Mouse (Mus musculus) myocyte (in vitro differentiated cells): ENCODE results near the gene Cxcr5. TPM values are rescaled to one million over a fixed set of nuclear protein-coding genes. Genes with fewer than 3 reads are reported as not detected.

Experiments
- H3K27me3 ChIP-seq: one replicate; pipeline ENCODE4 v1.6.1; 2011; ENCODE audit not compliant: control insufficient read depth, insufficient read depth, insufficient read length
- H3K36me3 ChIP-seq: one replicate; pipeline ENCODE4 v1.6.1; 2011; ENCODE audit not compliant: control insufficient read depth, insufficient read depth
- H3K4me2 ChIP-seq: one replicate; pipeline ENCODE4 v1.6.1; 2011; ENCODE audit warnings: low read depth, control low read depth
- H3K4me3 ChIP-seq: one replicate; pipeline ENCODE4 v1.5.1; 2011; ENCODE audit warnings: mild to moderate bottlenecking, control low read depth, moderate library complexity
- H3K79me2 ChIP-seq: one replicate; pipeline ENCODE4 v1.6.1; 2011; ENCODE audit not compliant: control insufficient read depth, insufficient read depth
- H3ac ChIP-seq: one replicate; pipeline ENCODE4 v1.6.1; 2011; ENCODE audit not compliant: control insufficient read depth, insufficient read length
- CEBPB ChIP-seq: IDR thresholded peaks from 2 replicates; pipeline ENCODE4 v1.6.1; 2011; ENCODE audit warnings: mild to moderate bottlenecking, moderate library complexity; ENCODE audit not compliant: poor library complexity, insufficient read depth, severe bottlenecking
- E2F4 ChIP-seq: IDR thresholded peaks from one replicate; pipeline ENCODE4 v1.6.1; 2011; ENCODE audit warnings: mild to moderate bottlenecking, control low read depth, moderate library complexity; ENCODE audit not compliant: insufficient read depth
- MAX ChIP-seq: IDR thresholded peaks from one replicate; pipeline ENCODE4 v1.6.1; 2011; ENCODE audit warnings: low read depth, mild to moderate bottlenecking, control low read depth
- MYOD1 ChIP-seq, 3 experiments: IDR thresholded peaks; one replicate each; pipeline ENCODE4 v1.6.1; 2011; ENCODE audit warnings: control low read depth in 2 of 3, low read depth in 2 of 3, mild to moderate bottlenecking in 2 of 3, moderate library complexity in 1 of 3; ENCODE audit not compliant: insufficient read length in 2 of 3, control insufficient read depth in 1 of 3
- MYOG ChIP-seq, 3 experiments: IDR thresholded peaks; one replicate each; pipeline ENCODE4 v1.6.1; 2011; ENCODE audit warnings: control low read depth in 2 of 3, low read depth in 2 of 3, mild to moderate bottlenecking in 2 of 3; ENCODE audit not compliant: insufficient read length in 2 of 3, control insufficient read depth in 1 of 3, insufficient read depth in 1 of 3
- POLR2A ChIP-seq: IDR thresholded peaks from one replicate; pipeline ENCODE4 v1.6.1; 2011; ENCODE audit warnings: low read depth, mild to moderate bottlenecking, control low read depth, moderate library complexity; ENCODE audit not compliant: insufficient read length
- POLR2AphosphoS2 ChIP-seq: IDR thresholded peaks from one replicate; pipeline ENCODE4 v1.6.1; 2011; ENCODE audit warnings: low read depth, control low read depth; ENCODE audit not compliant: insufficient read length
- REST ChIP-seq: IDR thresholded peaks from one replicate; pipeline ENCODE4 v1.6.1; 2011; ENCODE audit warnings: mild to moderate bottlenecking, control low read depth, moderate library complexity; ENCODE audit not compliant: insufficient read depth, insufficient read length
- SRF ChIP-seq: IDR thresholded peaks from one replicate; pipeline ENCODE4 v1.6.1; 2011; ENCODE audit warnings: low read depth; ENCODE audit not compliant: control insufficient read depth, insufficient read length
- TCF12 ChIP-seq: IDR thresholded peaks from one replicate; pipeline ENCODE4 v1.6.1; 2011; ENCODE audit warnings: mild to moderate bottlenecking, control low read depth; ENCODE audit not compliant: poor library complexity, insufficient read depth, severe bottlenecking
- TCF3 ChIP-seq: IDR thresholded peaks from one replicate; pipeline ENCODE4 v1.6.1; 2011; ENCODE audit warnings: low read depth, control low read depth; ENCODE audit not compliant: insufficient read length
- USF1 ChIP-seq: IDR thresholded peaks from one replicate; pipeline ENCODE4 v1.6.1; 2011; ENCODE audit warnings: low read depth, mild to moderate bottlenecking, control low read depth, moderate library complexity
- polyA plus RNA-seq: library from polyadenylated mRNA; unstranded; fragments of >200 nt; fragmentation: generic; extraction: Trizol; gene quantifications from one replicate; pipeline ENCODE4 v1.2.1, GENCODE M21; 2012; ENCODE audit warnings: missing spikeins

Cxcr5 gene
- polyA plus RNA-seq, 1 experiment, result 0.01 TPM

DNA sequence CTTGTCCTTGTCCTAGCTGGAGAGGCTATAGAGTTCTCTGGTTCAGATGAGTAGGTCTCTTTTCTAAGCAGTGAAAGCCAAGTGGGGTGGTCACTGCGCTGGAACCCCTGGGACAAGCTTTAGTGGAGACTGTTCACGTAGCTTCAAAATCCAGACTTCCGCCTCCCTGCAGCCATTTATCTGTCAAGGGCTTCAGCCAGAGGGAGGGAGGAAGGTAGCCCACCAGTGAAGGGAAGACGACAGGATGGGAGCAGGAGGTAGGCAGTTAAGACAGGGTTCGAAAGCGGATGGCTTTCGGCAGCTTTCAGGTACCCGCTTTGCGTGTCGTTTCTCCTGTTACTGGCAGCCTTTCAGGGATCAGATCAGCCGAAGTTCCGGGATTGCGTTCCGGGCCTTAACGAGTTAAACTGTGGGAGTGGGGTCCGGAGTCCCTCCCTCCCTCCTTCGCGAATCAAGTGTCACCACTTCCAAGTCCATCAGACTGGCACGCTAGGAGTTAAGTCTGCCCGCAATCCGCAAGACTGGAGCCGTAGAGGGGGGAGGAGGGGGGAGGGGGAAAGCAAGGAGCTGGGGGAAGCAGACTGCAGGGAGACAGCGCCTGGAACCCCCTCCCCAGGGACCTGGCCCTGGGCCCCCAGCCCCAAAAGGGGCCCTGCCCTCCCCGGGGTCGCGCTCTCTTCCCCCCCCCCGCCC, 83.3 kb downstream of the Cxcr5 start:
- Histone ChIP-seq H3K27me3 (no peaks in the 10 kb centered on the region), H3K79me2 (peaks cover 7% of the 10 kb centered on the region), H3K4me2 (peak overlapping the region; percentile 100), H3K36me3 (no peaks in the 10 kb centered on the region), H3K4me3 (peak overlapping the region; percentile 72), H3ac (peak overlapping the region; percentile 30)
- TF ChIP-seq CEBPB (no peak), POLR2A (no peak), USF1 (no peak)

DNA sequence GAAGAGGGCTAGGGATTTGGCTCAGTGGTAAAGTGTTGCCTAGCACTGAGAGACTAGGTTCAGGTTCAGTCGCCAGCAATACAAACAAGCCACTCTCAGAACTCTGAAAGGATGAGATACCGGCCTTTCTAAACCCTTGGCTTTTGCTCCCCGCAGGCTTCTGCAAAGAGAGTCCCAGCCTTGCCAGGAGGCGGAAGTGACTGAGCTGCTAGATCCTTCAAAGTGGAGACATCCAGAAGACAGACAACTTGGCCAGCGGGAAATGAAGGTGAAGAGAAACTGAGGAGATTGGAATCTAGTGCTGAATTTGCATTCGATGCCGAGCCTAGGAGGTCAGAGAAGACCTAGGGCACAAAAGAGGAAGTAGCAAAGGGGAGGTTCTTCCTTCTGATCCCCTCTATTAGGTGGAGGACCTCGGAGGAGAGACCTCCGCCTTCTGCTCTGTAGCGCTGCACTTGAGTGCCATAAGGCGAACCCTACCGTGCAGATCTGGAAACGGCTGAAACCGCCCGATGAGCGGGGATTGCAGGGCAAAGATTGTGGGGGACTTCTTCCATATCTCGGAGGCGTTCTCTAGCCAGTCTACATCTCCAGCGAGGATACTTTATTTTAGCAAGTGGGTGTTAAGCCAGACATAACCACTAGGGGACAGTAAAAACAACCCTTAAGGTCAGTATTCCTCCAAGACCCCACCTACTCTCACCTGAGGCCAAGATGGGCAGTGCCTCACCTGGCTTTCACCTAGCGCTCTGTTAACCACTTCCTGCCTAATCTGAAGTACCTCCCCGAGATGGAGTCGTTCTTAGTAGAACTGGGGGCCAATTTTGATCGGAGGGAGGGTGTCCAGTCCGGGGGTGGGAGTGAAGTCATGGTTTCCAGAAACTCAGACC, 84.1 kb downstream of the Cxcr5 start:
- H3K27me3 ChIP-seq, result no peaks in the 10 kb centered on the region
- H3ac ChIP-seq, result peak overlapping the region; percentile 30
- H3K36me3 ChIP-seq, result no peaks in the 10 kb centered on the region
- H3K4me2 ChIP-seq, result peak overlapping the region; percentile 100
- no peak for TF ChIP-seq REST
- TF ChIP-seq POLR2A, result no peak
- TF ChIP-seq MYOD1 (IDR thresholded peaks at IDR 0.05; ENCODE audit: control insufficient read depth in 1 of 3, insufficient read length in 2 of 3, low read depth in 2 of 3), result no peak
- no peak for TF ChIP-seq TCF12
- no peak for TF ChIP-seq POLR2AphosphoS2
- TF ChIP-seq CEBPB, result no peak
- TF ChIP-seq TCF3, result no peak
- no peak for TF ChIP-seq USF1
- TF ChIP-seq E2F4, result no peak
- no peak for TF ChIP-seq MYOG (IDR thresholded peaks at IDR 0.05; ENCODE audit: control insufficient read depth in 1 of 3, insufficient read depth in 1 of 3, insufficient read length in 2 of 3, low read depth in 2 of 3)
- TF ChIP-seq MAX, result no peak
- no peak for TF ChIP-seq SRF
- H3K79me2 ChIP-seq, result no peaks in the 10 kb centered on the region
- H3K4me3 ChIP-seq, result peak overlapping the region; percentile 72

DNA sequence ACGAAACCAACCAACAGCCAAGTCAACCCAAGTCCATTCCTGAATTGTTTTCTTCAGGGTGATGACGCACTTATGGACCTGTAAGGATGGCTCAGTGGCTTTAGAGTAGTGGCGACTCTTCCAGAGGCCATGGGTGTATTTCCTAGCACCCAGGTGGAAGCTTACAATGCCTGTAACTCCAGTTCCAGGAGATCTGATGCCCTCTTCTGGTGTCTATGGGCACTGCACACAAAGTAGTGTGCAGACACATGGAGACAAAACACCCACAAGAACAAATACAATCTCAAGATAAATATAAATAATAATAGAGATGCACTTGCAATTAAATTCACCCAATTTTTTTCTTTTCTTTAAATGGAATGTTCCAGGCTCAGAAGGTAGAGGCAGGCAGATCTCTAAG, 85.7 kb downstream of the Cxcr5 start:
- no peak overlapping the region for H3ac ChIP-seq
- TF ChIP-seq REST (no peak), POLR2AphosphoS2 (no peak), E2F4 (no peak), SRF (no peak), TCF12 (no peak), USF1 (no peak), TCF3 (no peak), MYOD1 (IDR thresholded peaks at IDR 0.05; ENCODE audit: control insufficient read depth in 1 of 3, insufficient read length in 2 of 3, low read depth in 2 of 3) (no peak), CEBPB (no peak), POLR2A (no peak), MAX (no peak), MYOG (IDR thresholded peaks at IDR 0.05; ENCODE audit: control insufficient read depth in 1 of 3, insufficient read depth in 1 of 3, insufficient read length in 2 of 3, low read depth in 2 of 3) (no peak)
- H3K4me3 ChIP-seq, result no peak overlapping the region
- H3K4me2 ChIP-seq, result no peak overlapping the region
- peaks cover 5% of the 10 kb centered on the region for H3K27me3 ChIP-seq
- no peaks in the 10 kb centered on the region for H3K79me2 ChIP-seq
- H3K36me3 ChIP-seq, result no peaks in the 10 kb centered on the region

DNA sequence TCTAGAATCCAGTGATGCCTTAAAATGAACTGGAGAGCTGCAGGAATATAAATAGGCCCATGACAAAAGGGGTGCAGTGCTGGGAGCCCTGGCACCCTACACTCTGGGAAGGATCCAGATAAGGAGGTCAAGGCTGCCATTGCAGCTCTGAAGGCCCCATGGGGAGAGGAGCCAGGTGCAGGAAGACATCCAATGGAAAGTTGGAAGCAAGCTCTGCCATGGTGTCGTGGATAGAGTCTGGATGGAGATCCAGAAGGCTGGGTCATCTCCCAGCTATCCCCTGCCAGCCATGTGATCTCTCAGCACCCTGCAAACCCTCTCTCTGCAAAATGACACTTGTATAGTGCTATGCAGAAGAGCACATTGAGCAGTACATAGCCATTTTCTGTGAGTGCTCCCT, 87.3 kb downstream of the Cxcr5 start:
- Histone ChIP-seq H3K4me2 (no peak overlapping the region), H3K27me3 (peaks cover 21% of the 10 kb centered on the region), H3K4me3 (no peak overlapping the region), H3K36me3 (no peaks in the 10 kb centered on the region), H3K79me2 (no peaks in the 10 kb centered on the region), H3ac (no peak overlapping the region)
- TF ChIP-seq POLR2A, result no peak
- no peak for TF ChIP-seq USF1
- no peak for TF ChIP-seq TCF12
- no peak for TF ChIP-seq MYOG (IDR thresholded peaks at IDR 0.05; ENCODE audit: control insufficient read depth in 1 of 3, insufficient read depth in 1 of 3, insufficient read length in 2 of 3, low read depth in 2 of 3)
- no peak for TF ChIP-seq SRF
- no peak for TF ChIP-seq TCF3
- no peak for TF ChIP-seq POLR2AphosphoS2
- TF ChIP-seq MYOD1 (IDR thresholded peaks at IDR 0.05; ENCODE audit: control insufficient read depth in 1 of 3, insufficient read length in 2 of 3, low read depth in 2 of 3), result no peak
- no peak for TF ChIP-seq E2F4
- no peak for TF ChIP-seq MAX
- TF ChIP-seq REST, result no peak
- TF ChIP-seq CEBPB, result no peak
